Mouse (Mus musculus) thymus, adult 18-20 months (tissue): ENCODE results near the gene Nrxn3.

Experiments used
- DNase-seq, 2 experiments: peaks; one replicate each; pipeline ENCODE4 v3.0.0; 2022; ENCODE audit warnings: mixed read lengths in 2 of 2

Gene Nrxn3

GRCm38 (mm10) chr12:89982445-89982844 is 1259.8 kb downstream of the Nrxn3 start:
- DNase-seq: no peak

DNA sequence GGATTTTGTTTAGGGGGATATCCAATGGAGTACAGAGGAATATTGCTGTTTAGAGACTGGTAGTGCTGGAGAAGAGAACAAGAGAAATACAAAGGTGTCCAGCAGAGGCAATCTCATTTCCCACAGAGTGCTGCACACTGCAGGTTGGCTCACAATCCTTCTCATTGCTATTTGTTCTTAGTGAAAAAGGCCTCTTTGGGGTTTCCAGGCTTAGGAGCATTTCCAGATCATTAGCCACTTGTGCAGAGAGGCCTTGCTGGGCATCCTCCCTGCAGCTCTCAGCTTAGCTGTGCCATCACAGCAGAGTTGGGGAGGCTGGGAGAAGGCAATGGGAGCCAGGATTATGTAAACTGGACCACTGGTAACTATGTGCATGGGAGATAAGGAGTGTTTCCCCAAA is 1260.7 kb downstream of the Nrxn3 start:
- DNase-seq: no peak

DNA sequence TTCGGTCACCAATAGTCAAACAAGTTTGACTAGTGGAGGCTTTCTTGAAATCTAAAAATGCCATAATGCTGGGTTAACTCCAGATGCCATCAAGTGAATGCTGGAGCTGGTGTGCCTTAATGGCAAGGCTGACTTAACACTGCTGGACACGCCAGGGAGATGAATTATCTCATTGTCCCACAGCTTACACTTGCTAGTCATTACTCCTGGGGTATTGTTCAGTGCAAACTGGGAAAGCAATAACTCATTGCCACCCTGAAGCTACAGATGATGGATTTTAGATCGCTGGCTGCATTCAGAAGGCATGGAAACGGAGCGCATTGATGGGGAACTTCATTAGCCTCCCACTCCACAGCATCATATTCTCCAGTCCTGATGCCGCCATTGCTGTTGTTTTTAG is 1263.5 kb downstream of the Nrxn3 start:
- no peak for DNase-seq

- no peak for DNase-seq
Measured at GRCm38 (mm10) chr12:89993273-89993672, 1270.6 kb downstream of the Nrxn3 start.

- no peak for DNase-seq
Measured at GRCm38 (mm10) chr12:89995392-89995791, 1272.7 kb downstream of the Nrxn3 start.

DNA sequence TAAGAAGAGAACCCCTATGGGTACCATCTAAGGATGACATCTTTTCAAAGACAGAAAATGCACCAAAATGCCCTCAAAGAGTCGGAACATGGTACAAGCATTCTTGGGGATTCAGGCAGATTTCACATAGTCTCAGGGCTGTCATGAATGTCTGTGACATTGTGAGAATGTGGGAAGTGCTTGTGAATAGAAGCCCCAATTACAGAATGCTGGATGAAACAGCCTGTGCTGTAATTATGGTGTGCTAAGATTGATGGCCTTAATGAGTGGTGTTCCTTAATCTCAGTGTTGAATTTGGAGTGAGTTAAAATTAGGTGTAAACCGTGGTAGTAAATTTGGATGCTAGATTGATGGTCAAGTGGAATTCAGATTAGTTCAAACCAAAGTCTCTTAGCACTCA is 1287.6 kb downstream of the Nrxn3 start:
- no peak for DNase-seq

DNA sequence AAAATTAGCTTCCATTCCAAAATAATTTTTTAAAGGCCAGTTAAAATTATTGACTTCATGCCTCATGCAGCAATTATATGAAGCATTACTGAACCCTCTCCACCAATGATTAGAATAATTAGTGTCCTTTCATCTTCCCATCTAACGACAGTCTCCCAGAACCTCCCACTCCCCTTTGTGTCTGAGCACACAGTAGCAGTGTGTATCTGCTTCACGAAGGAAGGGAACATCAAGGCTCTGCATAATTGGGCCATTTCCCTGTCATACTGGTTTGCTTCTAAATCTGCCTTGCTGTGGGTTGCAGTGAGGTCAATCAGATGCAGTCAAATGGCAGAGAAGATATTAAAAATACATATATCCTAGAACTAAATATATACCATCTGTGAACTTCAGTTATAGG is 1291.3 kb downstream of the Nrxn3 start:
- no peak for DNase-seq

GRCm38 (mm10) chr12:90027023-90027422 is 1304.3 kb downstream of the Nrxn3 start:
- DNase-seq: no peak

DNA sequence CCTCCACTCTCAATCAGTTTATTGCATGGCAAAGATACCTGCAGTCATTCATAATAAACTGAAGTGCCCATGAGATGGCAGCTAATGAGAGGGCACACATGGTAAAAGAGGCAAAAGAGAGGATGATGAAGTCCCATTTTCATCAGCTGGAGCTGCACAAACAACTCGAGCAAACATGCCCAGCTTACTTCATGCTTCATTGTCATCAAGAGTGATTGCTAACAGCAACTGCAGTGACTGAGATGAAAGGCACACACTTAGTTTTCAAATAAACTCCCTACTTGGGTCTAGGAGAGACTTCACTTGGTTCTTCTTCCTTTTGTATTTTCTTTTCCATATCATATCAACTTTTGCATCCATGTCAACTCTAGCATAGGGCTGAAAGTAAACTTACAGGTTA is 1318.4 kb downstream of the Nrxn3 start:
- DNase-seq: no peak

DNA sequence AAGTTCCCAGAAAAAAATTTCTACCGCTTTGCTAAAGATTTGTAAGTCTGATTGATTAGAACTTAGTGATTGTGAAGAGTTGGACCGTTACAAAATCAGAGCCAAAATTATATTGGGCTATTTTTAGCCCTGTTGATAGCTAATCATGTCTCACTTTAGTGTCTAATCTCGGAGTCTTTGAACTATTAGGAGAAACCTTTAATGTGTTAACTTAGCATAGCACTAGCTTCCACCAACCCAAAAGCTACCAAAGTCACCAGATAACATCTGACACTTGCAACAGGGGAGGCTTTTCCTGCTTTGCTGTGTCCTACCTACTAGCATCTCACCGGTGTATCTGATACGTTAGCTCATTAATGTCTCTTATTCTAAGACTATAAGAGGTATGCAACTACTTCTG is 1333.6 kb downstream of the Nrxn3 start:
- DNase-seq: no peak

GRCm38 (mm10) chr12:90059786-90060185 is 1337.1 kb downstream of the Nrxn3 start:
- DNase-seq: no peak

- no peak for DNase-seq
Measured at GRCm38 (mm10) chr12:90061312-90061711, 1338.6 kb downstream of the Nrxn3 start.

DNA sequence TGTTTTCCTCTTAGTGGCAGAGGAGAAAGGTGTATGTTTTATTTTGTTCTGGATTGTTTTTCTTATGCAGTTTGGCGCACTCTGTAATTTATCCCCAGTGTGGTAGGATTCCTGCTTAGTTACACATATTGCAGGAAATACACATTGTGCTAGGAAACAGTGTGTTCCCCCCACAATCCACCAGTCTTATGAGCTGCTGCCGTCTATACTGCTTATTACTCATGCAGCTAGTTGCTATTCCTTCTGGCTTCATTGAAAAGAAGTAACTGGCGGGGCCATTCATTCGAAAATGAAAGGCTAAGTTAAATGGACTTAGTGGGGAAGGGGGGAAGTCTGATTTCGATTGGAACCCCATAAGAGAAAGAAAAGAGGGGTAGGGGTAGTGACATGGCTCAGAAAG is 1339.5 kb downstream of the Nrxn3 start:
- DNase-seq: no peak

DNA sequence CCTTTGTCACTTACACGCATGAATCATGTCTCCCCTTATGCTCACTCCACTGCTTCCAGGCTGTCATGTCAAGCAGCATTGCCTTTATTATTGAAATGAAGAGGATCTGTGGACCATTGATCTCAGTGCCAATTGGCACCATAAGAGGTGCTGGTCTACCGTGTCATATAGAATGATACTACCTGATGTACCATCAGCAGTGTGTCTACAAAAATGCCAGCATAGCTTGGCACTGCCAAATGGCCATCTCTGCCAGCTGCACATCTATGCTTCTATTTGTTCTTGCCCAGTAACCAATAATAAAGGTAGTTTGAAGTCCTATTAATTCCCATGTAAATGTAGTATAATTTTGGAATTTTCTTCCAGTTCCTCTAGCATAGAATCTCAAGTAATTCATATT is 1340.8 kb downstream of the Nrxn3 start:
- DNase-seq: no peak

GRCm38 (mm10) chr12:90085862-90086261 is 1363.2 kb downstream of the Nrxn3 start:
- no peak for DNase-seq

DNA sequence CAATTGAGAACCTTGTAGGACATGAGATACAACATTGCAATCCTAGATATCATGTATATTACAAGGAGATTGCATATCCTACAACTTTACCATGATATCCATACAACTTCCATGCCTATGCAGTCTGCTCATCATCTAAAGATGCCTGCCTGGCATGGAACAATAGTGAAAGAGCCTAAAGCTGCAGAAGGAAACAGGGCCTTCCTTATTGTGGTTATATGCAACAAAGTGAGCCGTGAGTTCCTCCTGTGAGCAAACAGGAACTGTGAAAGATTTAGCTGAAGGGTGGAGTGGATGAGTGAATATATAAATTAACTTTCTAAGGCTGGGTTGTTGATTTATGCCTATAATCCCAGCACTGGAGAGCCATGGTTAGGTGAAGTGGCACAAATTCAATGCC is 1373.1 kb downstream of the Nrxn3 start:
- DNase-seq: no peak

- DNase-seq: no peak
Measured at GRCm38 (mm10) chr12:90113351-90113791, 1390.7 kb downstream of the Nrxn3 start.

DNA sequence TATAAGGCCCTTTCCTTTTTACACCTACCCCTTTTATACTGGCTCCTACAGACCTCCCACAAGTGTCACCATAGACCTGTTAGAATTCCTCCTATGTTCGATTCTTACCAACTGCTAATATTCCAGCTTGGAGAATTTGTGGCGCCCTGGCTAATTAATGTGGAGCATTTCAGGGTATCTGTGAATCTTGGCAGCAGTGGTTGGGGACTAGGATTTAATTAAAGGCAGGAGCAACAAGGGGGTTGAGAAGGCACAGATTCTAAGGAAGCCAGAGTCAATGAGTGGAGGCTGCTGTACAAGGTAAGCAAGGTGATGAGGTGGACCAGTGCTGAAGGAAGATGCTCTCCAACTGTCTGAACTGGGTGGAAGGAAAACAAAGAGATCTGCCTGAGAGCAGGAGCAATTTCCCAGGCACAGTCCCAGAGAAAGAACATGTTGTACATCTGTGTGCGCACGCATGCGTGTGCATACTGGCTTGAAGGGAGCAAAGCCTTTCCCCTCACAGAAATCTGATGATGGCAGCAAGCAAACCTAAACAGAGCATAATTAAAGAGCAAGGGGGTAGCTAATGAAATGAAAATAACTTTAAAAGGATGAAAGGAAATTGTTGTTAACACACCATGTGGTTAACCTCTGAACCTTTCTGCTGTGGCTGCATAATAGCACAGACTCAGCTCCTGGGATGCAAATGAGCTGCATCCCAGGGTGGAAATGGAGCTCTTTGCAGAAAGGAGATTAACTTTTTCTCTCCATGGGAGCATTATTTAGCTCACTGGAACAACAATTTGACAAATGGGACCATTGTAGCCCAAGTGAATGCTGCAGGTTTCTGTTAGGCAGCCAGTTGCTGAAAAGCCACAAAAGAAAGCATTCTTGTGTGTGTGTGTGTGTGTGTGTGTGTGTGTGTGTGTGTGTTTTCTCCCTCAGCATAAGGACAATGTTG is 1409.5 kb downstream of the Nrxn3 start:
- DNase-seq: no peak

DNA sequence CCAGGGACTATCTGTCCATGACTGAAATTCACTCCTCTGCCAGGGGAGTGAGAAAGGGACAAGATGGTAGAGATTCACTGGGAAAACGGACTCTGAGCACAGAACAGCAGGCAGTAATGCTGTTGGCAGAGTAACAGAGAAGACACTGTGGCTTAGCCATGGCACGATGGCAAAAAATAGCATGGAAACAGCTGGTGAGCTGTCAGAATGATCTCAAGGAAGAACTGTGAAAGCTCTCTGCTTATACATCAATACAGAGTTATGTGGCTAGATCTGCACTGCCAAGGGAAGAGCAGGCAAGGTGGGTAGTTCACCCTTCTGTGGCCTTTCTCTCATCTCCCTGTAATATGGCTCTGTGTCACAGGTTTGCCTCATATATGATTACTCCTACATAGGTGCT is 1419.3 kb downstream of the Nrxn3 start:
- DNase-seq: no peak

GRCm38 (mm10) chr12:90144247-90144646 is 1421.6 kb downstream of the Nrxn3 start:
- no peak for DNase-seq

DNA sequence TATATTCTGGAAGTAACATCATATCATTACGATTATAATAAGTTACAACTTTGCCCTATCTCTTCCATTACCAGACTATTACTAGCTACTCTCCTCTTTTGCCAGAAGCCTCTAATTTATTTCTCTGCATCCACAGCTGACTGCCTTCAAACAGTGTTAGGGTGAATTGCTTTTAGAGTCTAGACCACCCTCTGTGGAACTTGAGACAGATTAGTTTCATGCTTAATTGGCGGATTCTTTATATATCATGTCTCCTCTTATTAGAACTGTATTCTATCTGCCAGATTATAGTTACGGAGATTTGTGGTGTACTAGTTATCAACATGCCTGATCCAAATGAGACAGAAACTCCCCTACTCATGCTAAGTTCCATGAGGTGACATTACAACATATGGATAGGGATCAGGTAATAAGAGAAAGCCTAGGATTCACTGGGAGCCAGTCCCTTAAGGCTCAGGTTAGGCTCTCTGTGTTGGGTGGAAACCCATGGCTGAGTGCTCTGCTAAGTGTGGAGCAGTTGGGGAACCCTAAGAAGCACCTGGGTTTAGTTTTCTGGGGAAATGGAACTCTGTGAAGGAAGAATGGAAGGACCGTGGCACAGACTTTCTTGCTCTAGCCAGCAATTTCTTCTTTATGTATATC is 1435.6 kb downstream of the Nrxn3 start:
- DNase-seq: no peak

GRCm38 (mm10) chr12:90159911-90160310 is 1437.2 kb downstream of the Nrxn3 start:
- no peak for DNase-seq

DNA sequence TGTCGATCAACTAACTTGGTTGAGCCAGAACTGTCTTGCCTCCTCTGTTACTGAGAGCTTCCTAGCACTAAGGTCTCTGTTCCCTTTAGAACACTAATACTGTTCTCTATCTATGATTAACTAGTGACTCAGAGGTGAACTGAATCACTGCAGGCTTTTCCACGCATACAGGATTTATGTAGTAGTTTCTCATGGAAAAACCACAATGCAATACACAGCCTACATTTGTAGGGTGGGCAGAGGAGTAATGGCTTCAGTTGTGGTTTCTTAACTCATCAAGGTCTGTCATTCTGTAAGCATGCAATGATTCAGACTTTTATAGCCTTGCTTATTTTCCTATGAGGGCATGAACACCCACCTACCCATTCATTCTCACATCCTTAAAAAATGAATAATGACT is 1443.4 kb downstream of the Nrxn3 start:
- no peak for DNase-seq

DNA sequence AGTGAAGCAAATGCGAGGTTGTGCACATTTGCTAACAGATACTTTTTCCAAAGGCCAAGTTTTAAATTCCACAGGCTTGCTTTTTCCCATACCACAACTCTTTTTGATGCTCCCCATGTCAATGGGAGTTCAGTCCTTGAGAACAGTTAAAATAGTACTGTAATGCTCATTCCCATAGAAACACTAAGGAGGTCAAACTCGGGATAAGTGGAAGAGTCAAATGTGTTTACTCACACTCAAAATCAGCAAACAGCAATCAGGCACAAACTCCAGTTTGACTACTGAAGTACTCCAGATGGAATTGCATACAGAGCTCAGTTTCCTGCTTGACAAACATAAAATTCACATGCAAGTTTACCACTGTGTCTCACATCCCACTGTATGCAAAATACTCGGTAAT is 1458.9 kb downstream of the Nrxn3 start:
- DNase-seq: no peak
